Mouse (Mus musculus) forebrain, embryonic 11.5 days (tissue): ENCODE measurements around the gene Ezh1. TPM values are rescaled to one million over a fixed set of nuclear protein-coding genes. Genes with fewer than 3 reads are reported as not detected.
A peak's percentile ranks its signal among the peaks of the same experiment; 100 is the strongest.

ENCODE experiments used
- ATAC-seq: fragments of 200-750 bp; cut with Nextera tagmentation; replicated peaks from 2 replicates; pipeline ENCODE4 v1.8.0; 2017; ENCODE audit warnings: moderate TSS enrichment; ENCODE audit not compliant: low FRiP score
- DNase-seq: peaks from one replicate; pipeline ENCODE4 v3.0.0-alpha.2; 2017; ENCODE audit warnings: low spot score
- H3K27ac ChIP-seq: fragments of 300-500 bp; sonication (generic); 2 replicates; pipeline ENCODE4 v1.5.1; 2014; ENCODE audit warnings: low read depth, low read length
- H3K27me3 ChIP-seq: fragments of 300-500 bp; sonication (generic); 2 replicates; pipeline ENCODE4 v1.6.1; 2014; ENCODE audit warnings: mild to moderate bottlenecking, low read length, mixed read lengths; ENCODE audit not compliant: control insufficient read depth, insufficient read depth
- H3K36me3 ChIP-seq: fragments of 300-500 bp; sonication (generic); 2 replicates; pipeline ENCODE4 v1.6.1; 2014; ENCODE audit warnings: mild to moderate bottlenecking, low read length, moderate library complexity, mixed read lengths; ENCODE audit not compliant: control insufficient read depth, insufficient read depth
- H3K4me1 ChIP-seq: fragments of 300-500 bp; sonication (generic); replicated peaks from 2 replicates; pipeline ENCODE4 v1.6.1; 2014; ENCODE audit warnings: low read length, mixed read lengths; ENCODE audit not compliant: control insufficient read depth, insufficient read depth
- H3K4me2 ChIP-seq: fragments of 300-500 bp; sonication (generic); 2 replicates; pipeline ENCODE4 v1.6.1; 2014; ENCODE audit warnings: low read depth, mild to moderate bottlenecking, low read length, moderate library complexity, mixed read lengths; ENCODE audit not compliant: severe bottlenecking
- H3K4me3 ChIP-seq: fragments of 300-500 bp; sonication (generic); 2 replicates; pipeline ENCODE4 v1.5.1; 2014; ENCODE audit warnings: low read depth, low read length
- H3K9ac ChIP-seq: fragments of 300-500 bp; sonication (generic); 2 replicates; pipeline ENCODE4 v1.6.1; 2014; ENCODE audit warnings: low read length
- H3K9me3 ChIP-seq: fragments of 300-500 bp; sonication (generic); 2 replicates; pipeline ENCODE4 v1.6.1; 2016; ENCODE audit warnings: low read length, mixed read lengths; ENCODE audit not compliant: control insufficient read depth
- WGBS: fragments of 180-500 bp; shearing (Covaris S2); extraction: QIAGEN DNeasy Blood & Tissue Kit; methylation state at CpG from one replicate; pipeline ENCODE4 v1.1.7; 2014; 5-methylcytosine and 5-hydroxymethylcytosine counted together
- polyA plus RNA-seq: library from polyadenylated mRNA; unstranded; fragments of >200 nt; fragmentation: Nextera tagmentation; extraction: Ambion mirVana; gene quantifications from 2 replicates; pipeline ENCODE4 v1.2.1, GENCODE M21; 2014

The Ezh1 gene
- polyA plus RNA-seq, 1 experiment from 2014 or later = 12.8 TPM

GRCm38 (mm10) chr11:101251031-101251430, 24.8 kb upstream of the Ezh1 start:
- Histone ChIP-seq H3K4me2 (no peak overlapping the region), H3K27me3 (peaks cover 9% of the 10 kb centered on the region), H3K9ac (no peak overlapping the region), H3K36me3 (no peaks in the 10 kb centered on the region), H3K4me1 (peaks cover 4% of the 10 kb centered on the region; the same call in 1 of the 2 replicates), H3K27ac (no peak overlapping the region), H3K9me3 (no peaks in the 10 kb centered on the region), H3K4me3 (no peak overlapping the region)
- no peak for DNase-seq
- 76% methylated on average over 2 of the region's 2 CpGs for WGBS
- ATAC-seq = no peak

GRCm38 (mm10) chr11:101248258-101248994, 22.2 kb upstream of the Ezh1 start:
- Histone ChIP-seq H3K4me2 (no peak overlapping the region), H3K9ac (no peak overlapping the region), H3K9me3 (no peaks in the 10 kb centered on the region), H3K27me3 (peaks cover 15% of the 10 kb centered on the region), H3K27ac (no peak overlapping the region), H3K4me1 (peaks cover 4% of the 10 kb centered on the region; the same call in 1 of the 2 replicates), H3K4me3 (no peak overlapping the region), H3K36me3 (no peaks in the 10 kb centered on the region)
- 34% methylated on average over 14 of the region's 14 CpGs for WGBS
- ATAC-seq (no peak), DNase-seq (peak; percentile 71)

GRCm38 (mm10) chr11:101247521-101248030, 21.3 kb upstream of the Ezh1 start:
- H3K27ac ChIP-seq = no peak overlapping the region
- no peaks in the 10 kb centered on the region for H3K36me3 ChIP-seq
- peaks cover 15% of the 10 kb centered on the region for H3K27me3 ChIP-seq
- no peaks in the 10 kb centered on the region for H3K9me3 ChIP-seq
- DNase-seq (no peak), ATAC-seq (no peak)
- no peak overlapping the region for H3K4me3 ChIP-seq
- 86% methylated on average over 6 of the region's 6 CpGs for WGBS
- peaks cover 4% of the 10 kb centered on the region; the same call in 1 of the 2 replicates for H3K4me1 ChIP-seq
- H3K9ac ChIP-seq = no peak overlapping the region
- no peak overlapping the region for H3K4me2 ChIP-seq

GRCm38 (mm10) chr11:101246702-101247012, 20.4 kb upstream of the Ezh1 start:
- H3K36me3 ChIP-seq = no peaks in the 10 kb centered on the region
- H3K27ac ChIP-seq = no peak overlapping the region
- H3K4me2 ChIP-seq = peak overlapping the region; percentile 97
- peak overlapping the region; percentile 56 for H3K4me3 ChIP-seq
- ATAC-seq (no peak), DNase-seq (no peak)
- H3K27me3 ChIP-seq = peaks cover 15% of the 10 kb centered on the region
- WGBS = under 1% methylated on average over 7 of the region's 7 CpGs
- H3K9me3 ChIP-seq = no peaks in the 10 kb centered on the region
- H3K9ac ChIP-seq = peak overlapping the region; percentile 69
- H3K4me1 ChIP-seq = peaks cover 4% of the 10 kb centered on the region; the same call in 1 of the 2 replicates

- under 1% methylated on average over 60 of the region's 63 CpGs for WGBS
- no peaks in the 10 kb centered on the region for H3K36me3 ChIP-seq
- H3K9ac ChIP-seq = peak within 1 kb of the TSS; percentile 69
- no peaks in the 10 kb centered on the region for H3K9me3 ChIP-seq
- peak; percentile 70 for ATAC-seq
- peaks cover 4% of the 10 kb centered on the region; the same call in 1 of the 2 replicates for H3K4me1 ChIP-seq
- H3K27ac ChIP-seq = no peak within 1 kb of the TSS
- H3K4me2 ChIP-seq = peak within 1 kb of the TSS; percentile 97
- H3K4me3 ChIP-seq = peak within 1 kb of the TSS; percentile 56
- H3K27me3 ChIP-seq = peaks cover 15% of the 10 kb centered on the region
- peak; percentile 76 for DNase-seq
Observed at GRCm38 (mm10) chr11:101245855-101246701, 19.8 kb upstream of the Ezh1 start, which contains the start of gene Ramp2. Ramp2 (plus strand) TSS chr11:101246028.

- H3K36me3 ChIP-seq = no peaks in the 10 kb centered on the region
- H3K27ac ChIP-seq = no peak overlapping the region
- 43% methylated on average over 4 of the region's 4 CpGs for WGBS
- H3K27me3 ChIP-seq = peaks cover 15% of the 10 kb centered on the region
- no peak overlapping the region for H3K9ac ChIP-seq
- H3K4me2 ChIP-seq = no peak overlapping the region
- ATAC-seq (no peak), DNase-seq (no peak)
- H3K9me3 ChIP-seq = no peaks in the 10 kb centered on the region
- no peak overlapping the region for H3K4me3 ChIP-seq
- peaks cover 4% of the 10 kb centered on the region; the same call in 1 of the 2 replicates for H3K4me1 ChIP-seq
Observed at GRCm38 (mm10) chr11:101245071-101245470, 18.8 kb upstream of the Ezh1 start.

GRCm38 (mm10) chr11:101238071-101238647, 11.9 kb upstream of the Ezh1 start:
- Histone ChIP-seq H3K27ac (no peak overlapping the region), H3K36me3 (no peaks in the 10 kb centered on the region), H3K9ac (no peak overlapping the region), H3K4me2 (no peak overlapping the region), H3K4me1 (no peaks in the 10 kb centered on the region), H3K4me3 (no peak overlapping the region), H3K27me3 (no peaks in the 10 kb centered on the region), H3K9me3 (no peaks in the 10 kb centered on the region)
- ATAC-seq (no peak), DNase-seq (no peak)
- WGBS = 46% methylated on average over 5 of the region's 5 CpGs

GRCm38 (mm10) chr11:101236782-101237181, 10.5 kb upstream of the Ezh1 start:
- H3K4me3 ChIP-seq = no peak overlapping the region
- ATAC-seq (no peak), DNase-seq (no peak)
- H3K27ac ChIP-seq = no peak overlapping the region
- no peaks in the 10 kb centered on the region for H3K9me3 ChIP-seq
- H3K4me1 ChIP-seq = no peaks in the 10 kb centered on the region
- no peaks in the 10 kb centered on the region for H3K27me3 ChIP-seq
- 90% methylated on average over 5 of the region's 5 CpGs for WGBS
- H3K9ac ChIP-seq = no peak overlapping the region
- no peak overlapping the region for H3K4me2 ChIP-seq
- no peaks in the 10 kb centered on the region for H3K36me3 ChIP-seq
